Mouse (Mus musculus) ovary, postnatal 14 days (tissue): Measurements from ENCODE around the gene Phldb1.
"Not testable (repeated sequence)": the region's sequence is repeated elsewhere in the genome, so short reads cannot be mapped to it uniquely, and the experiment has no call there.

Experiments used
- DNase-seq: peaks from one replicate; pipeline ENCODE4 v3.0.0; 2022; ENCODE audit warnings: low spot score

Gene Phldb1

GRCm38 (mm10) chr9:44734524-44735494 lies at the start of gene Phldb1:
Phldb1 (minus strand) TSS chr9:44735198.
- peak; percentile 58 for DNase-seq

- peak; percentile 94 for DNase-seq
Observed at GRCm38 (mm10) chr9:44772750-44773651, 38.0 kb upstream of the Phldb1 start.

- no peak for DNase-seq
Observed at GRCm38 (mm10) chr9:44772392-44772749, 37.4 kb upstream of the Phldb1 start.

GRCm38 (mm10) chr9:44771376-44771775 lies 36.4 kb upstream of the Phldb1 start:
- no peak for DNase-seq

- DNase-seq = not testable (repeated sequence)
Observed at GRCm38 (mm10) chr9:44768029-44768394, 33.0 kb upstream of the Phldb1 start.

- peak; percentile 69 for DNase-seq
Observed at GRCm38 (mm10) chr9:44767101-44768028, 32.4 kb upstream of the Phldb1 start, which contains the start of the genes Arcn1 and Ift46. Arcn1 (minus strand) TSS chr9:44767845. Ift46 (plus strand) TSS chr9:44767908.

- no peak for DNase-seq
Observed at GRCm38 (mm10) chr9:44760873-44761272, 25.9 kb upstream of the Phldb1 start.

GRCm38 (mm10) chr9:44748473-44748872 lies 13.5 kb upstream of the Phldb1 start:
- no peak for DNase-seq

GRCm38 (mm10) chr9:44747341-44747740 lies 12.3 kb upstream of the Phldb1 start:
- no peak for DNase-seq

GRCm38 (mm10) chr9:44746666-44747065 lies 11.7 kb upstream of the Phldb1 start:
- DNase-seq = no peak

GRCm38 (mm10) chr9:44745371-44745770 lies 10.4 kb upstream of the Phldb1 start:
- no peak for DNase-seq

GRCm38 (mm10) chr9:44740663-44741192 lies 5.7 kb upstream of the Phldb1 start:
- DNase-seq = no peak

- peak; percentile 45 for DNase-seq
Observed at GRCm38 (mm10) chr9:44737240-44737949, 2.4 kb upstream of the Phldb1 start.

- no peak for DNase-seq
Observed at GRCm38 (mm10) chr9:44736301-44736700, 1.3 kb upstream of the Phldb1 start.

- DNase-seq = no peak
Observed at GRCm38 (mm10) chr9:44735886-44736285, 888 bp upstream of the Phldb1 start.

- peak; percentile 46 for DNase-seq
Observed at GRCm38 (mm10) chr9:44733671-44734523, 1.1 kb downstream of the Phldb1 start.

GRCm38 (mm10) chr9:44732921-44733530 lies 2.0 kb downstream of the Phldb1 start:
- DNase-seq = no peak

GRCm38 (mm10) chr9:44732130-44732549 lies 2.9 kb downstream of the Phldb1 start:
- no peak for DNase-seq

GRCm38 (mm10) chr9:44727441-44727840 lies 7.6 kb downstream of the Phldb1 start:
- no peak for DNase-seq
